Mouse (Mus musculus) limb, embryonic 15.5 days (tissue): ENCODE results near the gene Borcs7. TPM values are rescaled to one million over a fixed set of nuclear protein-coding genes. Genes with fewer than 3 reads are reported as not detected.

ENCODE experiments used
- ATAC-seq: fragments of 200-750 bp; cut with Nextera tagmentation; 2 replicates; pipeline ENCODE4 v1.8.0; 2017; ENCODE audit warnings: low read depth, moderate TSS enrichment; ENCODE audit not compliant: insufficient number of reproducible peaks, low FRiP score, low TSS enrichment
- H3K27ac ChIP-seq: fragments of 300-500 bp; sonication (generic); 2 replicates; pipeline ENCODE4 v1.5.1; 2015; ENCODE audit warnings: moderate library complexity, mild to moderate bottlenecking, inconsistent platforms
- H3K27me3 ChIP-seq: fragments of 300-500 bp; sonication (generic); 2 replicates; pipeline ENCODE4 v1.6.1; 2015; ENCODE audit warnings: inconsistent platforms
- H3K36me3 ChIP-seq: fragments of 300-500 bp; sonication (generic); 2 replicates; pipeline ENCODE4 v1.6.1; 2015; ENCODE audit warnings: inconsistent platforms
- H3K4me1 ChIP-seq: fragments of 300-500 bp; sonication (generic); 2 replicates; pipeline ENCODE4 v1.6.1; 2015; ENCODE audit warnings: inconsistent platforms
- H3K4me2 ChIP-seq: fragments of 300-500 bp; sonication (generic); 2 replicates; pipeline ENCODE4 v1.6.1; 2015; ENCODE audit warnings: mild to moderate bottlenecking, inconsistent platforms
- H3K4me3 ChIP-seq: fragments of 300-500 bp; sonication (generic); 2 replicates; pipeline ENCODE4 v1.5.1; 2015; ENCODE audit warnings: mild to moderate bottlenecking, inconsistent platforms
- H3K9ac ChIP-seq: fragments of 300-500 bp; sonication (generic); 2 replicates; pipeline ENCODE4 v1.6.1; 2015; ENCODE audit warnings: inconsistent platforms
- H3K9me3 ChIP-seq: fragments of 300-500 bp; sonication (generic); 2 replicates; pipeline ENCODE4 v1.6.1; 2016; ENCODE audit warnings: inconsistent platforms
- WGBS: fragments of 180-500 bp; shearing (Covaris S2); methylation state at CpG from one replicate; pipeline ENCODE4 v1.1.7; 2015; 5-methylcytosine and 5-hydroxymethylcytosine counted together
- polyA plus RNA-seq: library from polyadenylated mRNA; unstranded; fragments of >200 nt; fragmentation: Nextera tagmentation; extraction: Ambion mirVana; gene quantifications from 2 replicates; pipeline ENCODE4 v1.2.1, GENCODE M21; 2015

Gene Borcs7
- polyA plus RNA-seq, 1 experiment from 2014 or later = 14.3 TPM

DNA sequence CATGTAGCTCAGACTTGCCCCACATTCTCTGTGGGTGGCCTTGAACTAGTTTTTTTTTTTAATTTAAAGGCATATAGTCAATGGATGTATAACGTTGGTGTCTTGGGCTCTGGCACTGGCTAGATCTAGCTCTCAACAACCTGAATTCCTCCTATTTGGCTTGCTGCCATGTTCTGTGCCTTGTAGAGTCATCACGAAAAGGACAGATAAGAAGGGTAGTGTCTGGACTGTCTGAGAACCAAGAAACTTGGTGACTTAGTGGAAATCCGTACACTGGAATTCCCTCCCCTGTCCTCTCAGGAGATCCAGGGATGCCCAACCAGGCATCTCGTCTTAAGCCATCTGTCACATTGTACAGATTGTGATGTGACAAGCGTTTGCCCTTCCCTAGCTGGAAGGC, 36.5 kb upstream of the Borcs7 start:
- no peak for ATAC-seq
- WGBS = 73% methylated on average over 5 of the region's 5 CpGs
- Histone ChIP-seq H3K36me3 (peaks cover 55% of the 10 kb centered on the region), H3K4me2 (no peak overlapping the region), H3K27ac (no peak overlapping the region), H3K9me3 (no peaks in the 10 kb centered on the region), H3K9ac (no peak overlapping the region), H3K4me3 (no peak overlapping the region), H3K4me1 (peaks cover 8% of the 10 kb centered on the region; the same call in 1 of the 2 replicates), H3K27me3 (no peaks in the 10 kb centered on the region)

DNA sequence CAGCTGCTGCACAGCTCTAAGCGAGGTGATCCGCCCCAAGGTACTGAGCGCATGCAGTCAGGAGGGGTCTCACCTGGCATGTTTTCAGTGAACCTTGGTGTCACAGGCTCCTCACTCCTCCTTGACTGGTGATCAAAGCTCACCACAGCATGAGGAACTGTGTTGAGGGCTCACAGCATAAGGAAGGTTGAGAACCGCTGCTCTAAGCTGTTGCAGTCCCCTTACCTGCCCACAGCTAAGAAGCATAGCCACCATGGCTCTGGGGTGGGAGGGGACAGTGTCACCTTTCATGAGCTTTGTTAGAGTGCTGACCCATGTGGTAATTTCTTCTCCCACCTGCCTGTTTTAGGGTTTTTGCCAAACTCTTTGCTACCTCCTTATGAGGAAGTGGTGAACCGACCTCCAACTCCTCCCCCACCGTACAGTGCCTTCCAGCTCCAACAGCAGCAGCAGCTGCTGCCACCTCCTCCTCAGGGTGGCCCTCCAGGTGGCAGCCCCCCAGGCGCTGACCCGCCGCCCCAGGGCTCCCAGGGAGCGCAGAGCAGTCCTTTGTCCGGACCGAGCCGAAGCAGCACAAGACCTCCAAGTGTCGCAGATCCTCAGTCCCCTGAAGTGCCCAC, 36.0 kb upstream of the Borcs7 start:
- no peak for ATAC-seq
- no peak overlapping the region for H3K27ac ChIP-seq
- H3K9ac ChIP-seq = no peak overlapping the region
- H3K4me2 ChIP-seq = no peak overlapping the region
- H3K27me3 ChIP-seq = no peaks in the 10 kb centered on the region
- 0 out of 2 replicates have a peak, but pooled peaks cover 5% of the 10 kb centered on the region for H3K4me1 ChIP-seq
- H3K4me3 ChIP-seq = no peak overlapping the region
- peaks cover 55% of the 10 kb centered on the region for H3K36me3 ChIP-seq
- 87% methylated on average over 14 of the region's 14 CpGs for WGBS
- no peaks in the 10 kb centered on the region for H3K9me3 ChIP-seq

DNA sequence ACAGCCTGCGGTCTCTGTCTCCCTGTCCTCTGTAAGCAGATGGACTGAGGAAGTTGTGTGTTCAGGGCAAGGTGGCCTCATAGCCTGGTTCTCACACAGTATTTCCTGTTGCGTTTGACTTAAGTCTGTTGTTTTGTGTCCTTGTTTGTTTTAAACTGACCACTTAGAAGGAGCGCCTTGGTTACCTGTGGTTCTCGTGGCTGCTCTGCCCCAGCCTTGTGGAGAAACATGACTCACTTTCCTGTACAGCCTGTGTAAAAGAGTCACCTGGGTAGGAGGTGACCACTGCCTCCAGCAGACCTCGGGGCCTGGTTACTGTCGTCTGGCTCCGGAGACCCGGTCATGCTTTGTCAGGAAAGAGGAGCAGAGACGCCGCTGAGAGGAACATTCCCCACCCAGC, 34.1 kb upstream of the Borcs7 start:
- peaks cover 55% of the 10 kb centered on the region for H3K36me3 ChIP-seq
- whole genome bisulfite sequencing = 88% methylated on average over 10 of the region's 10 CpGs

DNA sequence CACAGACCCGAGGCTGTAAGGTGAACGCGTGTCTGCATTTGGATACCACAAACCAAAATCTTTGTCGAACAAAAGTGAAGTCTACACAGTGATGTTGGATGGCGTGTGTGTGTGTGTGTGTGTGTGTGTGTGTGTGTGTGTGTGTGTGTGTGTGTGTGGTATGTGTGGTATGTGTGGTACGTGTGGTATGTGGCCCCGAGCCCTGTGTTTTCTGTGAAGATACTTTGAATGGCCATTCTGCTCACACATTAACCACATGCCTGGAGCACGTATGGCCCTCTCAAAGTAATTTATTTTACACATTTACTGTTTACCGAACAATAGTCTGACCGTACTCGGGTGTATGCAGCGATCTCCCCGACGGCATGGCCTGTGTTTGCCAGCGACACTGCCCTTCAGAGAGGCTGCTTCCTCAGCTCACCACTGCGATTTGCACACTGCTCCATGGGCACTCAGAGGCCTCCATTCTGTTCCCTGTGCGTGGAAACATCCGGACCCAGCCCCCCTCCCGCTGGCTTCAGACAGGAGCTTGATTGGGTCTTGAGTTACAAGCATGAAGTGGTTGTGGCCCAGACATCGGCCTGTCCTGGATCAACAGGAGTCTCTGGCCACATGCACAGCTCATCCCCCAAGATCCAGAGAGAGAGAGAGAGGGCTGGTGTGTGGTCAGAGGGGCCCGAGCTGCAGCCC, 33.4 kb upstream of the Borcs7 start:
- Histone ChIP-seq H3K9ac (no peak overlapping the region), H3K4me3 (no peak overlapping the region), H3K4me1 (no peaks in the 10 kb centered on the region), H3K36me3 (peaks cover 55% of the 10 kb centered on the region), H3K9me3 (no peaks in the 10 kb centered on the region), H3K4me2 (no peak overlapping the region), H3K27me3 (no peaks in the 10 kb centered on the region), H3K27ac (no peak overlapping the region)
- 78% methylated on average over 21 of the region's 21 CpGs for WGBS
- no peak for ATAC-seq

More for the DNA sequence above, 34.1 kb upstream of the Borcs7 start:
- no peaks in the 10 kb centered on the region for H3K9me3 ChIP-seq
- H3K4me2 ChIP-seq = no peak overlapping the region
- no peak overlapping the region for H3K27ac ChIP-seq
- H3K4me3 ChIP-seq = no peak overlapping the region
- no peaks in the 10 kb centered on the region for H3K27me3 ChIP-seq
- no peaks in the 10 kb centered on the region for H3K4me1 ChIP-seq
- no peak overlapping the region for H3K9ac ChIP-seq
- ATAC-seq = no peak

DNA sequence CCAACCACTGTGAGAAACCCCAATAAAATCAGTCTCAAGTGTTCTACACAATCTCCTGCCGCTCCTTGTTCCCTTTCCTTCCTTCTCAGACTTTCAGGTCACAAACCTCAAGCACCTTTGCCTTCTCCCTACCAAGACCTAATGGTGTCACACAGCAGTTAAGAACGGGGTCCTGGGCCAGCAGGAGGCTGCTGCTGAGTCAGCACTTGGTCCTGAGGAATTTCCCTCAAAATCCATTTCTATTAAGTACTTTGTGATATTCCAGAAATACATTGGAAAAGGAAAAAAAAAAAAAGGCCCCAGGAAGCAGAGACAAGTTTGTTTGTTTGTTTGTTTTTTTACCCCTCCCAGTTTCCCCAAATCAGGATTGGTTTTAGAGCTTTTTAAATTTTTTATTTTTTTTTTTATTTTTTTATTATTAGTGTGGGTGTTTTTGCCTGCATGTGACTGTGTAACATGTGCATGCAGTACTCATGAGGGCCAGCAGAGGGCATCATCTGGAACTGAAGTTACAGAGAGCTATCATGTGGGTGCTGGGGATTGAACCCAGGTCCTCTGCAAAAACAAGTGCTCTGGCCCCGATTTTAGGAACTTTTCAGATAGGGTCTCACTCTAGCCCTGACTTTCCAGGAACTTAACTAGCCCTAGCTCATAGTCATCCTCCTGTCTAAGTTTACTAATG, 32.2 kb upstream of the Borcs7 start:
- Histone ChIP-seq H3K27me3 (no peaks in the 10 kb centered on the region), H3K4me3 (no peak overlapping the region), H3K4me1 (no peaks in the 10 kb centered on the region), H3K9ac (no peak overlapping the region), H3K36me3 (peaks cover 47% of the 10 kb centered on the region), H3K4me2 (no peak overlapping the region), H3K27ac (no peak overlapping the region), H3K9me3 (no peaks in the 10 kb centered on the region)
- no peak for ATAC-seq
- WGBS = 87% methylated on average over 3 of the region's 3 CpGs

DNA sequence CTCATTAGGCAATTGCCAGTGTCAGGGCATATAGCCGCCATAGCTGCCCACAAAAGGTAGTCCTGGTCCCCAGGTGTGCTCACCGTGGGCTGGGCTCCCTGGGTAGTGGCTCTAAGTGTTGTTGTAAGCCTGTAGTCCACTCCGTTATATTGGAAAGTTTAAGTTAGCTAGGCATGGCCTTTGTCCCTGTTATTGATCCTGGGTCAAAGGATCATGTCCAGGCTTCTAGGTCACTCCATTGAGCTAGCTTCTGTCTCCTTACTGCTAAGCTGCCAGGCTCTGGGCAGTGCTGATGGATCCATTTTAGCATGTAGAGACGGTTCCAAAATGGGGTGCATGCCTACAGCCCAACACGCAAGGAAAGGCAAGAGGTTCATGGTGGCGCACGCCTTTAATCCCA, 31.4 kb upstream of the Borcs7 start:
- peaks cover 40% of the 10 kb centered on the region for H3K36me3 ChIP-seq
- H3K9ac ChIP-seq = no peak overlapping the region
- 97% methylated on average over 7 of the region's 7 CpGs for WGBS
- no peak overlapping the region for H3K4me2 ChIP-seq
- no peak overlapping the region for H3K27ac ChIP-seq
- ATAC-seq = no peak
- no peaks in the 10 kb centered on the region for H3K4me1 ChIP-seq
- H3K9me3 ChIP-seq = no peaks in the 10 kb centered on the region
- no peaks in the 10 kb centered on the region for H3K27me3 ChIP-seq
- H3K4me3 ChIP-seq = no peak overlapping the region

DNA sequence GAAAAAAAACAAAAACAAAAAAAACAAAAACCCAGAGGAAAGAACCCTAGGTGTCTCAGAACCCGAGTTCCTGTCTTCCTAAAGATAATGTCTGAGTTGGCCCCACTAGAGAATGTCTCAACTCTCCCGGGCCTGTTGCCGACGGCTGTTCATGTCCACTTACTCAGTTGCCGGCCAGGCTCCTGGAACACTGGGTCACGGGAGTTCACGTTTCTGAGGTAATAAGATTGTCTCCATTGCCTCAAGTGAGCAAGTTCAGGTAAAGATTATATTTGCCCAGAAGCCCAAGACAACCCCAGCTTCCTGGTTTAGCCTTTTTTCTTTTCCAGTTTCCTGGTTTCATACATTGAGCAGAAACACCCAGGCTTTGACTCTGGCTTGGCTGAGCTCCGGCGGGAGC, 30.9 kb upstream of the Borcs7 start:
- peaks cover 35% of the 10 kb centered on the region for H3K36me3 ChIP-seq
- H3K27me3 ChIP-seq = no peaks in the 10 kb centered on the region
- H3K9me3 ChIP-seq = no peaks in the 10 kb centered on the region
- no peak overlapping the region for H3K4me2 ChIP-seq
- no peak overlapping the region for H3K4me3 ChIP-seq
- no peak for ATAC-seq
- no peaks in the 10 kb centered on the region for H3K4me1 ChIP-seq
- H3K9ac ChIP-seq = no peak overlapping the region
- H3K27ac ChIP-seq = no peak overlapping the region
- 81% methylated on average over 9 of the region's 9 CpGs for WGBS

DNA sequence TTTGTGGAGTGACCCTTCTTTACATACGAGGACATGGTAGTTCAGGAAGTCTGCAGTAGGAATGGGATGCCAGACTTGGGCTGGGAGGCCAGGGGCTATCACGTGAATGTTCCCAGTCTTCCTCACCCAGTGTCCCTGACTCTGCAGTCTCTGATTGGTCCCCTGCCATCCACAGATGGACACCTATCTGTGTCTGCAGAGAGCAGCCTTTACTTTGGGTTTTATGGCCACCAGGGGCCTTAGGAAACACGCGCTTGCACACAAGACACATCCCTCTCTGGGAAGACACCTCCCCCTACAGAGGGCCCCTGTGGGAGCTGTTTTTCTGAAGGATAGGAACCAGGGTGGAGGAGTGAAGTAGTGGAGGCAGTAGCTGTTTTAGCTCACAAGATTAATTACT, 28.2 kb upstream of the Borcs7 start:
- H3K4me1 ChIP-seq = 0 out of 2 replicates have a peak, but pooled peaks cover 4% of the 10 kb centered on the region
- no peak overlapping the region for H3K9ac ChIP-seq
- H3K36me3 ChIP-seq = peaks cover 9% of the 10 kb centered on the region
- 42% methylated on average over 4 of the region's 4 CpGs for WGBS
- H3K27ac ChIP-seq = no peak overlapping the region
- no peak for ATAC-seq
- H3K27me3 ChIP-seq = no peaks in the 10 kb centered on the region
- H3K9me3 ChIP-seq = no peaks in the 10 kb centered on the region
- no peak overlapping the region for H3K4me3 ChIP-seq
- no peak overlapping the region for H3K4me2 ChIP-seq

DNA sequence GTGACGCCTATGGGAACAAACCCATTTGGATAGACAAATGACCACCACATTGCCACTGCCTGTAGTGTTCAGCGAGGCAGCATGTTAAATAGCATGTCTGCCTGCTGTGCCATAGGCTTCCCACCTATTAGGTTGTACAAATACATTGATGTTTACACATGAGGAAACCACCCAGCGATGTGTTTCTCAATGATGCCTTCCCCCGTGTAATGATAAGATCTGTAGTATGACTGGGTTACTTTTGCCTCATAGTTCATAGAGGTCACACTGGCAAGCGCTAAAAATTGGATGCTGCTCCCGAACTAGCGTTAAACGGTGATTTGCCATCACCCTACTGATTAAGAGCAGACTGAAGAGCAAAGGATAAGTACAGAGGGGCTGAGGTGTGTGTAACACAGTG, 27.5 kb upstream of the Borcs7 start:
- Histone ChIP-seq H3K27me3 (no peaks in the 10 kb centered on the region), H3K4me1 (0 out of 2 replicates have a peak, but pooled peaks cover 4% of the 10 kb centered on the region), H3K4me3 (no peak overlapping the region), H3K36me3 (peaks cover 2% of the 10 kb centered on the region), H3K27ac (no peak overlapping the region), H3K9ac (no peak overlapping the region), H3K4me2 (no peak overlapping the region), H3K9me3 (no peaks in the 10 kb centered on the region)
- no peak for ATAC-seq
- 81% methylated on average over 8 of the region's 8 CpGs for WGBS

DNA sequence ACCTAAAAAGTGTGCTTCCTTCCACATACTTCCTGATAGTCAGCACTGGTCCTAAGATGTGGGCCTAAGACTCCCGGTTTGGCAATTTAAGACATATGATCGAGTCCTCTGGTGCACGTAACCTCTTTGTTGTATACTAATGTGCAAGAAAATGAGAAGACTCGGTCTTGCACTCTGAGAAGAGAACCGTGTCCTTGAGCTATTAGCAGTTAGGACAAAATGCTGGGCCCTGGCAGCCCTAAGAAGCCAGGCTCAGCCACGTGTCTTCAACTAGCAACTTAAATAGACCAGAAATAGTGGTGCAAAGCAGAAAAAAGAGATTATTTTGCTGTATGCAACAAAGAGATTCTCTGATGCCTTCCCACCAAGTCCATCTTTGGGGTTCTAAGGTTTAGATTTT, 26.9 kb upstream of the Borcs7 start:
- Histone ChIP-seq H3K9ac (no peak overlapping the region), H3K4me1 (0 out of 2 replicates have a peak, but pooled peaks cover 4% of the 10 kb centered on the region), H3K36me3 (no peaks in the 10 kb centered on the region), H3K27ac (no peak overlapping the region), H3K27me3 (no peaks in the 10 kb centered on the region), H3K9me3 (no peaks in the 10 kb centered on the region), H3K4me3 (no peak overlapping the region), H3K4me2 (no peak overlapping the region)
- no peak for ATAC-seq
- WGBS = 83% methylated on average over 6 of the region's 6 CpGs

DNA sequence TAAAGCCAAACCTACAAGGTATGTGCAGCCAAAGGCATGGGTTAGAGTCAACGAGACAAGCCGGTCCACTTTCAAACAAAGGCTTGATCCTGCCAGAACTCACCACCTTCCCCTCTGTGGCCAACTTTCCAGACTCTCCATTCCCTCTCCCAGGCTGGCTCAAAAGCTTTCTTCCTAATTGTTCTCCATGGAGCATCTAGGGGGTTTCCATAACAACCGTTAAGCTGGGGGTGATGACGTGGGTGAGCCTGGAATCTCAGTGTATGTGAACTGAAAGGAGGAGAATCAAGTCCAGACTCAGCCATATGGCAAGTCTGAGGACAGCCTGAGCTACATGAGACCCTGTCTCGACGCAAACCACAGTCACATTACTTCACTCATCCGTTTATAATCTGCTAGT, 24.2 kb upstream of the Borcs7 start:
- 0 out of 2 replicates have a peak, but pooled peaks cover 4% of the 10 kb centered on the region for H3K4me1 ChIP-seq
- no peaks in the 10 kb centered on the region for H3K36me3 ChIP-seq
- no peak overlapping the region for H3K4me3 ChIP-seq
- H3K9ac ChIP-seq = no peak overlapping the region
- H3K4me2 ChIP-seq = no peak overlapping the region
- no peak for ATAC-seq
- no peak overlapping the region for H3K27ac ChIP-seq
- 0 out of 2 replicates have a peak, but pooled peaks cover 3% of the 10 kb centered on the region for H3K27me3 ChIP-seq
- H3K9me3 ChIP-seq = no peaks in the 10 kb centered on the region
- 56% methylated on average over 7 of the region's 7 CpGs for WGBS

DNA sequence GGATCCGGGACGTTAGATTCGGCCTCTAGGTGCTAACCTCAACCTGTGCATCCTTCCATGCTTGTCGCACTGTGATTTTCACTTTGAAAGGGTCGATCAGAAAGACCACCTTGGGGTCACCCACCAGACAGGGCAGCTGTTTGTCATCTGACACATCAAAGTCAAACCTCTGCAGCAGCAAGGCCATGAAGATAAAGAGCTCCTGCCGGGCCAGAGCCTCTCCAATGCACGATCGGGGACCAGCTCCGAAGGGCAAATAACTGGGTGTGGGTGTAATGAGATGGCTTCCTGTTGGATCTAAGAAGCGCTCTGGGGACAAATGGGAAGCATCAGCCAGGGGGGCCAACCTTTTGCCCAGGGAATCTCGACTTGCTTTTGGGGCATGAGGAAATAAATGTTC, 22.4 kb upstream of the Borcs7 start:
- ATAC-seq = no peak
- Histone ChIP-seq H3K36me3 (no peaks in the 10 kb centered on the region), H3K9ac (no peak overlapping the region), H3K4me3 (no peak overlapping the region), H3K9me3 (no peaks in the 10 kb centered on the region), H3K4me2 (no peak overlapping the region), H3K27ac (no peak overlapping the region), H3K27me3 (0 out of 2 replicates have a peak, but pooled peaks cover 14% of the 10 kb centered on the region), H3K4me1 (0 out of 2 replicates have a peak, but pooled peaks cover 4% of the 10 kb centered on the region)
- WGBS = 48% methylated on average over 11 of the region's 11 CpGs
